Mouse (Mus musculus) forebrain, postnatal 0 days (tissue): ENCODE measurements around the gene Tceal6. TPM values are rescaled to one million over a fixed set of nuclear protein-coding genes. Genes with fewer than 3 reads are reported as not detected.
A peak's percentile ranks its signal among the peaks of the same experiment; 100 is the strongest.
"Not testable (repeated sequence)": the region's sequence is repeated elsewhere in the genome, so short reads cannot be mapped to it uniquely, and the experiment has no call there.

ENCODE experiments used
- ATAC-seq: fragments of 200-750 bp; cut with Nextera tagmentation; 2 replicates; pipeline ENCODE4 v1.8.0; 2017; ENCODE audit warnings: mild to moderate bottlenecking, moderate library complexity
- DNase-seq: peaks from one replicate; pipeline ENCODE4 v3.0.0-alpha.2; 2015
- H3K27ac ChIP-seq: fragments of 300-500 bp; sonication (generic); 2 replicates; pipeline ENCODE4 v1.5.1; 2014; ENCODE audit warnings: low read depth, mild to moderate bottlenecking, antibody characterized with exemption, low read length, moderate library complexity, mixed read lengths
- H3K27me3 ChIP-seq: fragments of 300-500 bp; sonication (generic); 2 replicates; pipeline ENCODE4 v1.6.1; 2014; ENCODE audit warnings: mild to moderate bottlenecking, low read length, mixed read lengths; ENCODE audit not compliant: insufficient read depth
- H3K36me3 ChIP-seq: fragments of 300-500 bp; sonication (generic); 2 replicates; pipeline ENCODE4 v1.6.1; 2014; ENCODE audit warnings: mild to moderate bottlenecking, moderate library complexity; ENCODE audit not compliant: insufficient read depth
- H3K4me1 ChIP-seq: fragments of 300-500 bp; sonication (generic); 2 replicates; pipeline ENCODE4 v1.6.1; 2014; ENCODE audit warnings: antibody characterized with exemption; ENCODE audit not compliant: insufficient read depth
- H3K4me2 ChIP-seq: fragments of 300-500 bp; sonication (generic); 2 replicates; pipeline ENCODE4 v1.6.1; 2014; ENCODE audit warnings: low read depth, mild to moderate bottlenecking, moderate library complexity
- H3K4me3 ChIP-seq: fragments of 300-500 bp; sonication (generic); 2 replicates; pipeline ENCODE4 v1.5.1; 2014; ENCODE audit warnings: low read depth, low read length, mixed read lengths
- H3K9ac ChIP-seq: fragments of 300-500 bp; sonication (generic); 2 replicates; pipeline ENCODE4 v1.6.1; 2014; ENCODE audit warnings: mild to moderate bottlenecking
- H3K9me3 ChIP-seq: fragments of 300-500 bp; sonication (generic); 2 replicates; pipeline ENCODE4 v1.6.1; 2016; ENCODE audit warnings: low read length
- CTCF ChIP-seq: sonication (generic); IDR thresholded peaks from 2 replicates; pipeline ENCODE4 v1.5.1; 2016; ENCODE audit warnings: antibody characterized with exemption, control low read depth, low read depth
- WGBS: fragments of 180-500 bp; shearing (Covaris S2); extraction: QIAGEN DNeasy Blood & Tissue Kit; methylation state at CpG from one replicate; pipeline ENCODE4 v1.1.7; 2014; 5-methylcytosine and 5-hydroxymethylcytosine counted together
- polyA plus RNA-seq: library from polyadenylated mRNA; unstranded; fragments of >200 nt; fragmentation: Nextera tagmentation; extraction: Ambion mirVana; gene quantifications from 2 replicates; pipeline ENCODE4 v1.2.1, GENCODE M21; 2015
- total RNA-seq: library from RNA; depleted of rRNA; stranded (reverse); fragments of >200 nt; gene quantifications from 2 replicates; pipeline ENCODE4 v1.2.3, GENCODE M21; 2014; rRNA removed

Tceal6 gene
- total RNA-seq, result 19.9 and 21.2 TPM in 2 replicates
- 46.1 and 57.9 TPM in 2 replicates for polyA plus RNA-seq

DNA sequence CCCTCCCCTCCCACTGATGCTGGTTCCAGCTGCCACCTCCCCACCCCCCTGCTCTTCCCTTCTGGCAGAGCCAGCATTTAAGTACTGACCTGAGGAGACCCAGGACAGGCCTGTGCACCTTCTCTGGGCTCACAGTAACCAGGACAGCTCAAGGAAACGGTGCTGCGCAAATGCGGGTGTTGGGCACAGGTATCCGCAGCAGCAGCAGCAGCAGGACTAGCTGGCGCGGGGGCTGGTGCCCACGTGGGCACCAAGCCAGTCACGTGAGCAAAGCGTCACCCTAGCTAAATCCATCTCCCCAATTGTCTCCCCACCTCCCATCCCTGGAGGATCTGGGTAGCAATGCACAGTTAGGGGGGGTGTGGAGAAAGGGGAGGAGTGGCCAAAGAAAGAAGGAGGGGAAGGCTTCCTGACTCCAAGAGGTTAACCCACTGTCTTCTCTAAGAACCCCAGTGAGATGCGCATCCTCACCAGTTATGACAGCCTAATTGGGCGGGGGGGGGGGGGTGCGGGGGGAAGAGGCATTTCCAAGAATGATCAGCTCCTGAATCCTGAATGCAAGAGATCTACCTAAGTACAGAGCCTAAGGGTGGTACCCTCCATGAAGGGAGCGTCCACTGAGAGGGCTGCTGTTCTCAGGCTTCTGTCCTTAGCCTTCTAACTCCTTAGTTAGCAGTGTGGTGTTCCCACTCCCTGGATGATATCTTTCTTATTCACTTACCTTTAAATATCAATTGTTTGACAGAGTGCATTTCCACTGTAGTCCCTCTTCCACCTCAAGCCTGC is at the start of gene Tceal6:
Gene Tceal6 (minus strand): TSS at position 252 of the 786 bp plus-strand sequence.
- H3K9ac ChIP-seq, result peak within 1 kb of the TSS; percentile 45
- no peak within 1 kb of the TSS for H3K27ac ChIP-seq
- DNase-seq (peak; percentile 80), ATAC-seq (peak; percentile 97)
- no peaks in the 10 kb centered on the region for H3K27me3 ChIP-seq
- no peaks in the 10 kb centered on the region for H3K4me1 ChIP-seq
- WGBS, result 40% methylated on average over 12 of the region's 13 CpGs
- peak within 1 kb of the TSS; percentile 46 for H3K4me3 ChIP-seq
- H3K36me3 ChIP-seq, result no peaks in the 10 kb centered on the region
- no peaks in the 10 kb centered on the region for H3K9me3 ChIP-seq
- H3K4me2 ChIP-seq, result peak within 1 kb of the TSS; percentile 50
- no peak for TF ChIP-seq CTCF

DNA sequence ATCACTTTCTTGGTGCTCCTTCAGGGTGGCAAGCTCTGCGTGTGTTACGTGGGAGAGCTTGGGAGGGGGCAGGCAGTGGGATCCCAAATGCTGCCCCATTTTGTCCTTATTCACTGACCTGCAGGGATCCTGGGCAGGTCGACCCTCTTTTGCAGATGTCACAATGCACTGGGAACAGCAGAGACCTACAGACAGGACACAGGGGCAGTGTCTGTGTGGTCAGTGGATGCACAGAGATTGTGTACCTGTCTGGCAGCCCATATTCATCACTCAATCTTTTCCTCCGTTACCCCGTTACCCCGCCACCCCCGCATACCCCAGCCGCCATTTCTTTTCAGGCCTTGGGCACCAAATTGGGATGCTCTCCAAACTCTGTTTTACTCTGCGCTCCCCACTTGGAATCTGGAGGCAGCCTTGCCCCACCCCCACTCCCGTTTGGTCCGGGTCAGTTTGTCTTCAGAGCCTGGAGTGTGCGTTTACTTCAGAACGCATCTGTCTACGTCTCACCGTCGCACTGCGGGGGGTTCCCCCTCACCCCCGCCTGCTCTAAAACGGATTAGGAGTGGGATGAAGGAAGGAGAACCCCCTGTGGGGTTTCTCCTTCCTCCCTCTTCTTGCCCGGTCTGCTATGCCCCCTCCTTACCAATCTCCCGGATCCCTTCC is 583 bp downstream of the Tceal6 start:
- not testable (repeated sequence) for H3K9me3 ChIP-seq, H3K27ac ChIP-seq, H3K27me3 ChIP-seq, ATAC-seq, H3K4me1 ChIP-seq, H3K36me3 ChIP-seq
- H3K4me2 ChIP-seq, result peak overlapping the region; percentile 50
- peak; percentile 22 for DNase-seq
- peak overlapping the region; percentile 46 for H3K4me3 ChIP-seq
- WGBS, result 23% methylated on average over 20 of the region's 21 CpGs
- peak overlapping the region; percentile 45 for H3K9ac ChIP-seq

DNA sequence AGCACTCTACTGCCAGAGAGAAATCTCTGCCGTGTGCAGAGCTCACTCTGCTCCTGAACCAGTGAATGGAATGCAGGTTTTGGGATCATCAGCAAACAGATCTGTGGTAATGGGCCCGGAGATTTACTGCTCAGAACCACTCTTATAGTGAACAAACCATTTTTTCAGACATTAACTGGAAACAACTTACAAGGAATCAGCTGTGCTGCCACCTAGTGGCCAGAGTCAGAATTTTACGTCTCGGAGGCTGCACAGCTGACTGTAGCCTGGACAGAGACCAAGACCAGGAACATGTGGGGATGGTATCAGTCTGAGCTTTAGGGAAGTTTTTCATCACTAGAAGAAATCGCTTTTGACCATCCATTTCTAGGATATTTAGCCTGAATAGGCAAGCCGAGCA is 20.6 kb downstream of the Tceal6 start:
- H3K4me1 ChIP-seq, H3K27ac ChIP-seq, H3K27me3 ChIP-seq, H3K9me3 ChIP-seq, ATAC-seq, H3K4me3 ChIP-seq, H3K4me2 ChIP-seq, H3K9ac ChIP-seq, DNase-seq, H3K36me3 ChIP-seq: not testable (repeated sequence)
- WGBS, result no CpG with 5 or more reads among the region's 6 CpGs

DNA sequence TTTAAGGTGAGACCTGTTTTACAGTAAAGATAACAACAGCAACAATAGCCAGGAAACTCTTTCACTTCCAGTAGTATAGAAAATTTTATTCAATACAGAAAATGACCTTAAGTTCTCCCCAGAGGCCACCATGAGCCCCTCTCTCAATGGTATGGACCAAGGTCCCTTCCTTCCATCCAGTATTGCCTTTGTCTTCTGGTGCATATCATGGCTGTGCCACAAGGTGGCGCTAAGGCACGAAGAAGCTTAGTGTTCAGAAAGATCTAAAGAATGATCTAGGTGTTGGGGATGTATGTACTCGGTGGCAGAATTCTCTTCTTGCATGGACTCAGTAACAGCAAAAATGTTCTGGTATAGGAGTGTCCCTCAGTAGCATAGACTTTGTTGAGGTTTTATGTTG is 21.8 kb downstream of the Tceal6 start:
- not testable (repeated sequence) for H3K9me3 ChIP-seq, H3K36me3 ChIP-seq, ATAC-seq, H3K4me2 ChIP-seq, H3K27ac ChIP-seq, H3K4me1 ChIP-seq, DNase-seq, H3K27me3 ChIP-seq, H3K9ac ChIP-seq, H3K4me3 ChIP-seq
- WGBS, result no CpG with 5 or more reads among the region's 3 CpGs

DNA sequence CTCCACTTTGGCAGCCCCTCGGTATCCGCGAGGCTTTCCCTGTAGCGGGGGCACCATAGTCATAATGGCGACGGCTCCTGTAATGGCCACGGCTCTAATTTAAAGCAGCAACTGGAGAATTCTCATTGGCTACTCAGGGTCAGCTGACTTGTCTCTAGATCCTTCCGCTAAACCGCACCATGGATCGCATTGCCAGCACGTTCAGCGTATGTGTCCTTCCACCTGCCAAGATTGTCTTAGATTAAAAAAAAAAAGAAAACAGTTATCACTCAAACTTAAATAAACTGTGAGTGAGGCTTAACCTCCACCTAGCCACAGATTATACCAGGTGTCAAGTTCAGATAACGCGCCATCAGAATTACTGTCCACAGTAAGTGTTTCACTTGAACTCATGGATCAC is 33.0 kb downstream of the Tceal6 start, which contains the start of gene Gm15023:
Gene Gm15023 (minus strand): TSS at position 101 of the 400 bp plus-strand sequence.
- not testable (repeated sequence) for H3K4me1 ChIP-seq, H3K9me3 ChIP-seq
- WGBS, result 91% methylated on average over 5 of the region's 14 CpGs

More for the DNA sequence above, 33.0 kb downstream of the Tceal6 start, which contains the start of gene Gm15023:
- not testable (repeated sequence) for H3K9ac ChIP-seq, H3K27me3 ChIP-seq, DNase-seq, H3K27ac ChIP-seq, H3K4me3 ChIP-seq, H3K4me2 ChIP-seq, H3K36me3 ChIP-seq, ATAC-seq

Other genes starting within 250 kb of the Tceal6 start
- gene Nxf2, start 245.9 kb downstream of the Tceal6 start, total RNA-seq, result 0.15 and 0.24 TPM in 2 replicates
- gene Nxf2, start 245.9 kb downstream of the Tceal6 start, polyA plus RNA-seq, result 0.13 and 0.28 TPM in 2 replicates
- 2.2 and 3.0 TPM in 2 replicates for gene Zmat1, start 201.5 kb downstream of the Tceal6 start, total RNA-seq
- gene Zmat1, start 201.5 kb downstream of the Tceal6 start, polyA plus RNA-seq, result 3.6 and 6.9 TPM in 2 replicates
- not detected in 2 replicates for gene Gm15023, start 33.1 kb downstream of the Tceal6 start, total RNA-seq
- not detected in 2 replicates for gene Gm15023, start 33.1 kb downstream of the Tceal6 start, polyA plus RNA-seq
- not detected in 2 replicates for gene Pramel3, start 91.6 kb upstream of the Tceal6 start, total RNA-seq
- not detected in 2 replicates for gene Pramel3, start 91.6 kb upstream of the Tceal6 start, polyA plus RNA-seq
- not detected in 2 replicates for gene Gm5128, start 162.6 kb upstream of the Tceal6 start, total RNA-seq
- not detected in 2 replicates for gene Gm5128, start 162.6 kb upstream of the Tceal6 start, polyA plus RNA-seq
- not detected in 2 replicates for gene Gm7903, start 223.1 kb upstream of the Tceal6 start, total RNA-seq
- 0.07 TPM in 1 of 2 replicates, not detected in the other for gene Gm7903, start 223.1 kb upstream of the Tceal6 start, polyA plus RNA-seq